Mouse (Mus musculus) myocyte (in vitro differentiated cells): Measurements from ENCODE around the gene Zbtb26.

Source experiments
- E2F4 ChIP-seq: IDR thresholded peaks from one replicate; pipeline ENCODE4 v1.6.1; 2011; ENCODE audit warnings: mild to moderate bottlenecking, control low read depth, moderate library complexity; ENCODE audit not compliant: insufficient read depth
- MYOD1 ChIP-seq, 3 experiments: IDR thresholded peaks; one replicate each; pipeline ENCODE4 v1.6.1; 2011; ENCODE audit warnings: control low read depth in 2 of 3, low read depth in 2 of 3, mild to moderate bottlenecking in 2 of 3, moderate library complexity in 1 of 3; ENCODE audit not compliant: insufficient read length in 2 of 3, control insufficient read depth in 1 of 3
- POLR2A ChIP-seq: IDR thresholded peaks from one replicate; pipeline ENCODE4 v1.6.1; 2011; ENCODE audit warnings: low read depth, mild to moderate bottlenecking, control low read depth, moderate library complexity; ENCODE audit not compliant: insufficient read length
- SRF ChIP-seq: IDR thresholded peaks from one replicate; pipeline ENCODE4 v1.6.1; 2011; ENCODE audit warnings: low read depth; ENCODE audit not compliant: control insufficient read depth, insufficient read length
- TCF12 ChIP-seq: IDR thresholded peaks from one replicate; pipeline ENCODE4 v1.6.1; 2011; ENCODE audit warnings: mild to moderate bottlenecking, control low read depth; ENCODE audit not compliant: poor library complexity, insufficient read depth, severe bottlenecking
- USF1 ChIP-seq: IDR thresholded peaks from one replicate; pipeline ENCODE4 v1.6.1; 2011; ENCODE audit warnings: low read depth, mild to moderate bottlenecking, control low read depth, moderate library complexity

- TF ChIP-seq USF1 (no peak), TCF12 (no peak), POLR2A (no peak), SRF (no peak), MYOD1 (IDR thresholded peaks at IDR 0.05; ENCODE audit: control insufficient read depth in 1 of 3, insufficient read length in 2 of 3, low read depth in 2 of 3) (no peak), E2F4 (no peak)
Measured at GRCm38 (mm10) chr2:37395539-37395938, 47.4 kb downstream of the Zbtb26 start.
